Comparison of ENCODE assay signal across 8 mouse cellular contexts in the genomic region with DNA sequence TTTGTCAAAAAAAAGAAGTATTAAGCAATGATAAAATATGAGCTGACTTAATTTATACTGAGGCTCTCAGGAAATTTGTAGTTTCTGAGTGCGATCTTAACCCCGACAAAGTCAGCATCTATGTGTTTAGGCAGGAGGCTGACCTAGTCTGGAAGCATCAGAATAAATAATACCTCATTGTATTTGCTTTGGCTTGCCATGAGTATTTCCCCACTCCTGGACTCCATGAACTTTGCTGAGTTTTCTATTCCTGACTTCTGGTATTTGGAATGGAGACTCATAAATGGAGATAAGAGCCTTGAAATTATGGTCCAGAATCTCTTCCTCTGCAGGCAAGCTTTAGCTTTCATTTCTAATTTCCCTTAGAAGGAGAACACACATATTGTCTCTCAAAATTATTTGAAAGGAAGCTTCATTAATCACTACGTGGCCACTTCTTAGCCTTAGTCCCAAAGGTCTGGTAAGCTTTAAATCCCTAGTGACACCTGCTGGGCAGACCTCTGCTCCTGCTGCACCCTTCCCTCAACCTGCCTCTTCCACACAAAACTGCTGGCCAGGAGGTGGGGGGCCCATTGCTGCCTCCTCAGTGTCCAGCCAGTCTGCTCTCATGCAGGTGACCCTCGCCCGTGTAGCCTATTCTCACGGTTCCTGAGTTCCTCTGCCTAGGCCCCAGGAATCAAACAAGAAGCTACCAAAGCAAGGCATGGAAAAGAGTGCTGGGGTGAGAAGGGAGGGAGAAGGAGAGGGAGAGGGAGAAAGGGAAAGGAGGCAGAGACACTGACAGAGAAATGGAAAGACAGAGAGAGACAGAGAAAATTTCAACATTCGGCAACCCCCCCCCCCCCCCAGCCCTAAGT.
DNase-seq lines count a peak whose midpoint lies in the region; ATAC-seq and TF ChIP-seq lines count a peak whose summit lies in the region.

No protein-coding gene starts in this region.

- H3K9me3 ChIP-seq in lung, embryonic 14.5 days (ENCODE audit: low read depth, low read length): no peaks in the 10 kb centered on the region
- H3K9me3 ChIP-seq in forebrain, embryonic 16.5 days (ENCODE audit: control insufficient read depth, low read length): no peaks in the 10 kb centered on the region
- H3K9me3 ChIP-seq in neural tube, embryonic 13.5 days: no peaks in the 10 kb centered on the region

- H3K36me3 ChIP-seq in lung, embryonic 14.5 days (ENCODE audit: insufficient read depth): no peaks in the 10 kb centered on the region
- no peaks in the 10 kb centered on the region for H3K36me3 ChIP-seq in forebrain, embryonic 16.5 days (ENCODE audit: control insufficient read depth, insufficient read depth)
- no peaks in the 10 kb centered on the region for H3K36me3 ChIP-seq in neural tube, embryonic 13.5 days

- H3K27ac ChIP-seq in lung, embryonic 14.5 days (ENCODE audit: low read depth): peak overlapping the region; percentile 37; the same call in 1 of the 2 replicates
- peak overlapping the region; percentile 94 for H3K27ac ChIP-seq in forebrain, embryonic 16.5 days (ENCODE audit: low read length)
- peak overlapping the region; percentile 84 for H3K27ac ChIP-seq in neural tube, embryonic 13.5 days (replicated peaks)

- peak; percentile 33 for DNase-seq in lung, embryonic 14.5 days
- no peak for DNase-seq in lung, postnatal 10 days
- DNase-seq in layer of hippocampus, postnatal 10 days (ENCODE audit: low spot score in 2 of 2): peak; percentile 45 to 54
- no peak for DNase-seq in urinary bladder, postnatal 4 days (ENCODE audit: low spot score in 2 of 2)
- DNase-seq in testis, postnatal 14 days (ENCODE audit: low spot score): no peak
- no peak for DNase-seq in thymus, postnatal 25 days

- no peak overlapping the region for H3K9ac ChIP-seq in lung, embryonic 14.5 days
- peak overlapping the region; percentile 33 for H3K9ac ChIP-seq in forebrain, embryonic 16.5 days (replicated peaks; ENCODE audit: low read depth, low read length)
- 0 out of 2 replicates have a peak overlapping the region, but pooled peaks have one; percentile 34 for H3K9ac ChIP-seq in neural tube, embryonic 13.5 days

- no peak overlapping the region for H3K4me3 ChIP-seq in lung, embryonic 14.5 days (ENCODE audit: low read depth, low read length)
- H3K4me3 ChIP-seq in forebrain, embryonic 16.5 days (replicated peaks; ENCODE audit: low read length): no peak overlapping the region
- H3K4me3 ChIP-seq in neural tube, embryonic 13.5 days: no peak overlapping the region

- no peak for ATAC-seq in lung, embryonic 14.5 days (ENCODE audit: insufficient read depth)
- no peak for ATAC-seq in forebrain, embryonic 16.5 days
- ATAC-seq in neural tube, embryonic 13.5 days (ENCODE audit: low read depth): no peak

- H3K4me2 ChIP-seq in lung, embryonic 14.5 days: no peak overlapping the region
- H3K4me2 ChIP-seq in forebrain, embryonic 16.5 days (ENCODE audit: low read length): peak overlapping the region; percentile 16; the same call in 1 of the 2 replicates
- H3K4me2 ChIP-seq in neural tube, embryonic 13.5 days: no peak overlapping the region

- peaks cover 20% of the 10 kb centered on the region for H3K4me1 ChIP-seq in lung, embryonic 14.5 days (ENCODE audit: insufficient read depth)
- H3K4me1 ChIP-seq in forebrain, embryonic 16.5 days (replicated peaks; ENCODE audit: control insufficient read depth, insufficient read depth, low read length): peaks cover 34% of the 10 kb centered on the region
- peaks cover 44% of the 10 kb centered on the region for H3K4me1 ChIP-seq in neural tube, embryonic 13.5 days (replicated peaks)

- WGBS in lung, embryonic 14.5 days: 44% methylated on average over 7 of the region's 7 CpGs
- 28% methylated on average over 7 of the region's 7 CpGs for WGBS in forebrain, embryonic 16.5 days
- 38% methylated on average over 7 of the region's 7 CpGs for WGBS in neural tube, embryonic 13.5 days

- peak; percentile 50 for TF ChIP-seq CTCF in lung, embryonic 14.5 days (IDR thresholded peaks at IDR 0.05; ENCODE audit: low read depth)

- H3K27me3 ChIP-seq in lung, embryonic 14.5 days (ENCODE audit: insufficient read depth, low read length): no peaks in the 10 kb centered on the region
- H3K27me3 ChIP-seq in forebrain, embryonic 16.5 days (replicated peaks; ENCODE audit: control insufficient read depth, insufficient read depth, low read length): no peaks in the 10 kb centered on the region; the same call in 1 of the 2 replicates
- H3K27me3 ChIP-seq in neural tube, embryonic 13.5 days: no peaks in the 10 kb centered on the region

Comparison
In these comparisons a context has a peak if more than half of its experiments do, and no peak if none do; other contexts are left out.
1. DNase-seq: peak in lung, embryonic 14.5 days (single experiment) and layer of hippocampus, postnatal 10 days (2 of 2); none in lung, postnatal 10 days (single experiment), urinary bladder, postnatal 4 days (0 of 2), testis, postnatal 14 days (single experiment) and thymus, postnatal 25 days (single experiment).
2. H3K27ac ChIP-seq: peak in every context shown above with its lines; median percentile 94 in forebrain, embryonic 16.5 days; 84 in neural tube, embryonic 13.5 days; 37 in lung, embryonic 14.5 days.